Mouse (Mus musculus): ENCODE measurements around the gene Prtn3.

DNA sequence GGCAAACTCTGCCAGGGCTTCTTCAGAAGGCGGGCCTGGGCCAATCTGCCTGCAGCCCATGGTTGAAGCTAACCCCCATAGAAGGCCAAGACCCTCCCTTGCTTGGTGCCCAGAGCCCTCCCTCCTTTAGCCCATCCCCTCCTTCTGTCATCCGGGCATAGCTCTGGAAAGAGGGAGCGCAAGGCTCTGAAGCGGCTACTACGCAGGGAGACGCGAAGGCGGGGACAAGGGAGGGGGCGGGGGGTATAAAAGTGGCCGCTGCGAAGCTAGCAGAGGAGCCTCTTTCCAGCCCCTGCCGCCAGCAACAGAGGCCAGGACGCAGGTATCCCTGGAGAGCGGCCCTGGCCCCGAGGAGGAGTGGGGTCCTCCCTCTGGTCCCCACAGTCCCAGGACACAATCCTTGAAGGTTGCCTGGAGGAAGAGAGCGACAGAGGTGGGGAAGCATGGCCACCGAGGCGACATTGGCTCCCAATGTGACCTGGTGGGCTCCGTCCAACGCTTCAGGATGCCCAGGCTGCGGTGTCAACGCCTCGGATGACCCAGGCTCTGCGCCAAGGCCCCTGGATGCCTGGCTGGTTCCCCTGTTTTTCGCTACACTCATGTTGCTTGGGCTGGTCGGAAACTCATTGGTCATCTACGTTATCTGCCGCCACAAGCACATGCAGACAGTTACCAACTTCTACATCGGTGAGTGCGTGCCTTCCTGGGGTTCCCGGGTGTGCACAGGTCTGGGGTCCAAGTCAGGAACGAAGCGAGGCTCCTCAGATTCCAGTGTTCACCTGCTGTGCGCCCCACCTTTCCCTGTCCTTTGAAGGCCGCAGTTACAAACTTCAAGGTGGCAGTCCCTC lies 44.2 kb downstream of the Prtn3 start:
- TF ChIP-seq EP300 (IDR thresholded peaks at IDR 0.05; ENCODE audit: insufficient read depth, low read depth, low read length): no peak
- TF ChIP-seq CTCF (IDR thresholded peaks at IDR 0.05): no peak
